Mouse (Mus musculus): ENCODE measurements around the gene Adam6b. TPM values are rescaled to one million over a fixed set of nuclear protein-coding genes. Genes with fewer than 3 reads are reported as not detected.

The Adam6b gene
- polyA plus RNA-seq (2012; ENCODE audit: low replicate concordance) = 0.13 and 0.15 TPM in 2 replicates

GRCm38 (mm10) chr12:113489211-113489610, at the start of gene Adam6b:
Gene Adam6b, plus strand, starts transcription at chr12:113489511.

Other genes with a start within 250 kb of the Adam6b start
- gene Adam6a, start 54.4 kb downstream of the Adam6b start, polyA plus RNA-seq (2012; ENCODE audit: low replicate concordance) = not detected in 2 replicates

Measured in hematopoietic multipotent progenitor cell, adult 10-12 weeks (in vitro differentiated cells).